Mouse (Mus musculus): ENCODE measurements around the gene Vmn1r121.
"Not testable (repeated sequence)": the region's sequence is repeated elsewhere in the genome, so short reads cannot be mapped to it uniquely, and the experiment has no call there.

Gene Vmn1r121

DNA sequence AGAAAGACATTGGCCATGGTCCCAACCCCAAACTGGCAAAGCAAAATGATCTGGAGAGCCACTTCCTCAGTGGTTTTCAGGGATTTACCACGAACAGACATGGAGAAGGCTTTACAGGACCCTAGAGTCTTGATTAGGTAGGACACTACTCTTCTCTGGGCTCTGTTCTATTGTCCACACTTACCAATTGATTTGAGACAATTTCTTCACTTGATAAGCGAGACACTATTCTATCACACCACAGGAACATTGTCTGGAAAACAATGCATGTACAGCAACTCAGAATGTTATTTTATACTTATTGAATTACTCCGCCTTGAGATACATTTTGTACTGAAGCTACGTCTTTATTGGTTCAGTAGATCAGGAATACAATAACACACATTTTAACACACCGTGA lies at the start of gene Vmn1r121:
Gene Vmn1r121, minus strand, starts transcription at position 101 of the 400 bp plus-strand sequence.
- DNase-seq, result not testable (repeated sequence)

DNA sequence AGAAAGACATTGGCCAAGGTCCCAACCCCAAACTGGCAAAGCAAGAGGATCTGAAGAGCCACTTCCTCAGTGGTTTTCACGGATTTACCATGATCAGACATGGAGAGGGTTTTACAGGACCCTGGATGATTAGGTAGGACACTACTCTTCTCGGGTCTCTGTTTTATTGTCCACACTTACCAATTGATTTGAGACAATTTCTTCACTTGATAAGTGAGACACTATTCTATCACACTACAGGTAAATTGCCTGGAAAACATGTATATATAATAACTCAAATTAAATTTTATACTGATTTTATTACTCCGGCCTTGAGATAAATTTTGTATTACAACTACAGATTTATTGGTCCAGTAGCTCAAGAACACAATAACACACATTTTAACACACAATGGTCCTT lies 35.7 kb upstream of the Vmn1r121 start, which contains the start of gene Vmn1r122:
Gene Vmn1r122, minus strand, starts transcription at position 101 of the 400 bp plus-strand sequence.
- not testable (repeated sequence) for DNase-seq

DNA sequence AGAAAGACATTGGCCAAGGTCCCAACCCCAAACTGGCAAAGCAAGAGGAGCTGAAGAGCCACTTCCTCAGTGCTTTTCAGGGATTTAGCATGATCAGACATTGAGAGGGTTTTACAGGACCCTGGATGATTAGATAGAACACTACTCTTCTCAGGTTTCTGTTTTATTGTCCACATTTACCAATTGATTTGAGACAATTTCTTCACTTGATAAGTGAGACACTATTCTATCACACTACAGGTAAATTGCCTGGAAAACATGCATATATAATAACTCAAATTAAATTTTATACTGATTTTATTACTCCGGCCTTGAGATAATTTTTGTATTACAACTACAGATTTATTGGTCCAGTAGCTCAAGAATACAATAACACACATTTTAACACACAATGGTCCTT lies 44.6 kb downstream of the Vmn1r121 start, which contains the start of gene Vmn1r120:
Gene Vmn1r120, minus strand, starts transcription at position 101 of the 400 bp plus-strand sequence.
- DNase-seq, result not testable (repeated sequence)
